Mouse (Mus musculus) bone marrow macrophage, adult 2 months (primary cell): ENCODE results near the gene Ciapin1.

Experiments
- CTCF ChIP-seq: IDR thresholded peaks from 2 replicates; pipeline ENCODE4 v1.5.1; 2012; ENCODE audit warnings: low read depth, mild to moderate bottlenecking, low read length, moderate library complexity
- POLR2A ChIP-seq: IDR thresholded peaks from 2 replicates; pipeline ENCODE4 v1.6.1; 2012; ENCODE audit warnings: mild to moderate bottlenecking, low read depth, low read length, borderline replicate concordance

- TF ChIP-seq POLR2A = no peak
- no peak for TF ChIP-seq CTCF
Observed at GRCm38 (mm10) chr8:94794782-94795181, 43.4 kb downstream of the Ciapin1 start.
